Mouse (Mus musculus) urinary bladder, postnatal 25 days (tissue): ENCODE results near the gene Mef2a.

Experiments
- DNase-seq: peaks from one replicate; pipeline ENCODE4 v3.0.0; 2022; ENCODE audit warnings: low spot score

Gene Mef2a

DNA sequence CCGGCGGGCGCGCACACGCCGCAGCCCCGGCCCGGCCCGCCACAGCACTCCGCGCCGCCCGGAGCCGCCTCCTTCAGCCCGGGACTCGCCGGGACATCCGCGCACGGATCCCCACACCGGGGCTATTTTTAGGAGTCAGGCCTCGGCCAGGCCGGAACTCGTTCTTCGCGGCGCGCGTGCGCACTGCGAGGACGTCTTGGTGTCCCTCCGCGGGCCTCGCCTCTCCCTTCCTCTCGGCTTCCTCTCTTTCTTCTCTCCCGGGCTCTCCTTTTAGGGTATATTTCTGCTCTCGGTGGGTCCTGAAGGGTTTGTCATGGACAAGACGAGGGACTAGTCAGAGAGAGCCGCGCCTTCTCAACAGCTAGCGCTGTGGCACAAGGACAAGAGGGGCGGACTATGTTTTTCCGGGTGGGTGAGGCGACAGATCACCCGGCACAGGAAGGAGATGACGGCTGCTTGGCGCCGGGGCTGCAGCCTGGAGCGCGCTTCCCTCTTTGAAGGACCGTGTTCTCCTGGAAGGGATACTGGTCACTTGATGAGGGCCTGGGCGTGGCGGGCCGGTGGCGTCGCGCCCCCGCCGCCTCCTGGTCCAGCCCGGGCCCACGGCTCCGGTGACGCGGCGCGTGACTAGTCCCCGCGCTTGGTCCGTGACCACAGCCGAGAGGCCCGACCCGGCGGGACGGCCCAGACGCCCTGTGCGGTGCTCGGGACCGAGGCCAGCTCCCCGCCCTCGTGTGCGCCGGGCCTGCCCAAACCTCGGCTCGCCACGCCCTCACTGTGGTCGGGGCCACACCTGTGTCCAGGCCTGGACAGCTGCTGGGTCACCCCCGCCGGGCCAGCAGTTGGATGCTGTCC is at the start of gene Mef2a:
Gene Mef2a, minus strand, starts transcription at position 130 of the 855 bp plus-strand sequence.
- DNase-seq: peak; percentile 96

- no peak for DNase-seq
Observed at GRCm38 (mm10) chr7:67421476-67422186, 49.0 kb upstream of the Mef2a start.

DNA sequence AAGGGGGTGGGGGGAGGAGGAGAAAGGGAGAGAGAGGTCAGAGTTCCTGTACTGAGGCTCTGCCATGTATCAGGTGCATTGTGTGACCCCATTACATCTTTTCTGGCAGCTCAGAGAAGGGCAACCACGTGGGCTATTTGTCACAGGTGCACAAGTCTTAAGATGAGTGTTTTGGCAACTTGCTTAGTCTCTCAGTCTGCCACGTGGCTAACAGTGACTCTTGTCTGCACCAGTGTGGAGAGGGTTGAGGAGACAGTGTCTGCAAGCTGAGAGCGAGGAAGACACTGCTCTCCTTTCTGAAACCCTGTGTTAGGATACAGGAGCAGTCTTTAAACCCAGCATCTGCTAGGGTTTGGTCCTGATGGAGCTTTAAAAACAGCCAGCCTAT is 48.4 kb upstream of the Mef2a start:
- no peak for DNase-seq

DNA sequence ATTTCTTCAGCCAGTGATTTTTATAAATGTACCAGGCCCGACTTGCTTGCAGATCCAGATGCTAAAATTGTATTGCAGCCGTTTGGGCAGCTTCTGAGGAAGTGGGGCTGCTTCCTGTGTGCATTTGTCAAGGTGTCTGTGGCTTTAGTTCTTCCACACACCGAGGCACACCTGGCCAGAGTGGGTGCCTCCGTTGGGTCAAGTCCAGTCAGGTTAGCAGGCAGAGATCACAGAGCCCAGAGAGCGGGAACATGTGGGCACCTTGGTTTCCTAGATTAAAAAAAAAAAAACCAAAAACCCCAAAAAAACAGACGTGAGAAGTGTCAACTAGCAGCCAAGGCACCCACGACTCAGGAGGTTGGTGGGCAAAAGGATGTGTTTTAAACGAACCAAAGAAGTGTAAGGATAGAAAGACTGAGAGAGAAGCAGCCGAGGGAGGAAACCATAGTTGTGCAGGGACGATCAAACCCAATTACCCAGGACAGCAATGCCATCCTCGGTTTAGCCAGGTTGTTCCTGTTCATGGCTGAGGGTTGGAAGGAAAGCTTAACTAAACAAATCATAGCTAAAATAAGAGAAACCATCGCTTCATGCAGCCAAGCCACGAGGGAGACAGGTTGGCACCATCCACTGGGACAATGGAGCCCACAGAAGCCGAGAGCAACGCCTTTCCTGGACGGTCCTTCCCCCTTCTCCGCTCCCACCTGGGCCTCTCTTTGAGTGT is 47.1 kb upstream of the Mef2a start:
- no peak for DNase-seq

- DNase-seq: no peak
Observed at GRCm38 (mm10) chr7:67418122-67418521, 45.5 kb upstream of the Mef2a start.

- DNase-seq: no peak
Observed at GRCm38 (mm10) chr7:67414766-67415165, 42.1 kb upstream of the Mef2a start.

DNA sequence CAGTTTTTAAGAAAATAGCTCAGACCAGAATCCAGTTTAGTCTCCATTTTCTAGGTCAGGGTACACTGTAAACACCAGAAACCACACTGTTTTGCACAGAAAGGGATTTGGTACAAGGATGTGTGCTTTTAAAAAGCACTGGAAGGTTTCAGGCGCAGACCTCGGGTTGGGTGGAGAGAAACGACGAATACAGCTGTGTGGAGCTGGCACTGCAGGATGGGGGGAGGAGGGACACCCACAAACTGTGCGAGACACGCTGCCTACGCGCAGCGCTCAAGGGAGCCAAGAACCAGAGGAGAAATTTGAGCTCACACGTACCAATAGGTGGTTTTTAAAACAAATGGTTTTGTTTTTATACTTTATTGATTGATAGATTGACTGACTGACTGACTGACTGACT is 40.0 kb upstream of the Mef2a start:
- DNase-seq: no peak

GRCm38 (mm10) chr7:67407019-67407418 is 34.4 kb upstream of the Mef2a start:
- no peak for DNase-seq

DNA sequence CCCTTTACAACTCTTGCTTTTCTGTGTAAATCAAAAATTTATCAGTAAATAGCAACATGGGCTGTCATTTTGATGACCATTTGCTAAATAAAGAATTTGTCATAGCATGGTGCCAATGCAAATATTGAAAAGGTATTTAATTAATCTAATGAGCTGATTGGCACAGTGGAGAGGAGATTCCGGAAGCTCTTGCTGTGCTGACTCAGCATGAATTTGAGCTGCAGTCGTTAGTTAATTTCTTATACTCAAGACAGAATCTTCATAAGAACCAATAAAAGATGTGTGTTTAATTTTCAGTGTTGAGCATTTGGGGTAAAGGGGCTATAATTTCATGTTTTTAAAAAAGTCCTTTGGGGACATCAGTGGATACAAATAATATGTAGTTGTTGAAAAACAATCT is 31.5 kb upstream of the Mef2a start:
- DNase-seq: no peak

DNA sequence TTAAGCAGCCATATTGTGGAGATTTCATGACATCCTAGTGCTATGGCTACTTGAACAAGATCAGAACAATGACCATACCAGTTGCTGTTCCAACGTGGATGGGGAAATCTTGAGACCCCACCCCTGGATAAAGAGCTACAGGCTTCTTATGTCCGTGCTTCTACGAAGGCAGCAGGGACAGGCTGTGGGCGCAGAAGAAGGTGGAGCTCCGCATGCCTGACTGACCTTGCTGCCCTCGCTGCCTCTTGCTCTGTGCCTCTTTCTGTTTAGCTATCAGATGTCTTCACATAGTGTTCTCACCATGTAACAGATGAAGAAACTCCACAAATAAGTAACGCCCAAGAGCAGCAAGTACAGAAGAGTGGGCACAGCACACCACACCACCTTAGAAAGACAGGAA is 29.7 kb upstream of the Mef2a start:
- DNase-seq: no peak

DNA sequence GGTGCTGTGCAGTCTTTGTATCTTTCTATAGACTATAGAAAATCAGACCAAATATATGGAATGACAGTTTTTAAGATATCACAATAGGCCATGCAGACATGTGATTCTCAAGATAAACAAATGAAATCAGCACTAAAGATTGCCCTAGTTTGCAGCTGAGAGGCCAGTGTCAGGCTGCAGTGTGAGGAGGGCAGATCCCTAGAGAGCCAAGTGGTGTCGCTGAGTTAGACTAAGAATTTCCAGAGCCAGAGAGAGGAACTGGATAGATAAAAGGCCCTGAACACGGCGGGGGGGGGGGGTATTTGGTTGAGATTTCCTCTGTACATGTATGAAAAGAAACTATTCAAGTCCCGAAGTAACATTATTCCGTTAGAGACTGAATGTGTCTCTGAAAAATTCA is 28.7 kb upstream of the Mef2a start:
- no peak for DNase-seq

DNA sequence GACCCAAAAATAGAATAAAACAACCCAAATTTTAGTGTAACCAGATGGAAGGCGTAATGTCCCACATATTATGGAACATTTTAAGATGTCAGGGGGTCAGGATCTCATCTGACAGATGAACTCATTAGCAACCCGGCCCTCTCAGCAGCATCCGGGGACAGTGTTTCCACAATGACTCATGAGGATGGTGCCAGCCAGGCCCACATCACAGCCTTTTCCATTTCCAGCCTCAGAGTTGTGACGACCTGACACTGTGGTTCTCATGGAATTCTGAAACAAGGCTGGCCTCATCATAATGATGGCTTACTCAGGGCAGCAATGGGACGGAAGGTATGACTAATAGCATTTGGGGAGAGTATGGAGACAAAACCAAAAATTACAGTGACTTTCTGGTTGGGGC is 18.1 kb upstream of the Mef2a start:
- DNase-seq: no peak

GRCm38 (mm10) chr7:67390095-67390494 is 17.4 kb upstream of the Mef2a start:
- DNase-seq: no peak

DNA sequence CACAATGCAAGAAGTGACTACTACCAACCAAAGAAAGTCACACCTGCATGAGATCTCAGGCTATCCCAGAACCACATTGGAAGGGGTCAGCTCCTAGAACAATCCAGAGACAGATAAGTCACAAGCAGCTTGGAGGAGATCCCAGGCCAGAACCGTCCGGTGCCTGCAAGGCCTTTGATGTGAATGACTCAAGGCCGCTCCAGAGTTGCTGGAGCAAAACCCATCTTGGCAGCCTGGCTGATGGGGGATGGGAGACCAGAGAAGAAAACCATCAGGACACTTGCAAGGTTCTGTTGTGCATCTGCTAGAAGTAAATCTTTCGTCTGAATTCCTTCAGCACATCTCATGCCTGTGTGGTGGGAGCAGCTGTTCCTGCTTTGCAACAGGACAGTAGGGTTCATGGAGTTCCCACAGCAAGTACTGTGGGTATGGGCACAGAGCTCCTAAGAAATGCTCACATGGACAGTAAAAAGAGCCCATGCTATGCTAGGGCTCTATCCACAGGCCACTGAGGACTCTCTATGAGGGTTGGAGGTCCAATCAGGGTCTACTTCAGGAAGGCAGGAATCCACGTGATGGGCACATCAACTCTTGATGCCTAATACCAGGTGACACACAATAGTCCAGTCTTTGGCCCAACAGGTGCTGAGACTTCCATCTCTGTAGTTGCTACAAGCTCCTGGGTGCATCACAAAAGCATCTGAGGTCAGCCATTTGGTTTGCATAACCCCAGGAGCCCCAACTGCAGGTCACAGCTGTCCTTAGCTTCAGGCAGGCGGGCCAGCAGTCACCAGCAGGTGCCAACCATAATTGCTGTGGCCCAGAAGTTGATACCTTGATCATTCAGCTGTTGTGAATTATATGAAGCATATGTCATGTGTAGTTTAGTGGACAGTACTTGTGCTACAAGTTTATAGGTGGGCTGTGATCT is 12.5 kb upstream of the Mef2a start:
- no peak for DNase-seq

- no peak for DNase-seq
Observed at GRCm38 (mm10) chr7:67380174-67381129, 7.8 kb upstream of the Mef2a start.

- no peak for DNase-seq
Observed at GRCm38 (mm10) chr7:67376796-67377195, 4.1 kb upstream of the Mef2a start.

DNA sequence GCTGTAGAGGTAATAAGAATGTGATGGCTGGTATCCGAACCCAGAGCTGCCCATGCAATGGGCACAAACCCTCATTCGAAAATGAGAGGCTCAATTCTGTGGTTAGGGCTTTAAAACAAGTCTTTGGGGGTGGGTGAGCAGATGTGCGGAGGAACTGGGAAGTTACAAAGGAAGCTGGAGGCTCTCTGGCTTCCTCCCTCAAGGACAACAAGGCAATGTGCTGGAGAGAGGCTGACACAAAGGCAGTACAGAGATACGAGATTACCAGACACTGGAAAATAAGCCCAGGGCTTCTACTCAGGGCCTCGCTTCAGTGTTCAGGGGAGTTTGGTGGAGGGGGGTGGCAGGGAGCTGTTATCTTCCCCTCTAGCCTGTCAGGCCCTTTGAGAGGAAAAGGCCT is 1.3 kb upstream of the Mef2a start:
- no peak for DNase-seq

DNA sequence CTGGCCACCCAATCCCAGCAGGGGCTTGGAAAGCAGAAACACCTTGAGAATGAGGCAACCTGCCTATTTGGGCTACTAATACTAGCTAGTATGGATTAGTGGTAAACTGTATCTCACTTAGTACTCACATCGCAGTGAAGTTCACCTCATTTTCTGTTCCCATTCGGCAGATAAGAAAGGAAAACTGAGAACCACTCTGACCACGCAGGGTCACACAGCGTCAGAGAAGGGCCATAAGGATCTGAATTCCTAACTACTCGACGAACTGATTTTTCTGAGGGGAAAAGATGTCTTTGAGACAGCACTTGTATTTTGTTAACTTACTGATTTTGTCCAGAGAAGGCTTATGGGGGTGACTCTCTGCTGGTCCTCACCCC is 914 bp upstream of the Mef2a start:
- no peak for DNase-seq

DNA sequence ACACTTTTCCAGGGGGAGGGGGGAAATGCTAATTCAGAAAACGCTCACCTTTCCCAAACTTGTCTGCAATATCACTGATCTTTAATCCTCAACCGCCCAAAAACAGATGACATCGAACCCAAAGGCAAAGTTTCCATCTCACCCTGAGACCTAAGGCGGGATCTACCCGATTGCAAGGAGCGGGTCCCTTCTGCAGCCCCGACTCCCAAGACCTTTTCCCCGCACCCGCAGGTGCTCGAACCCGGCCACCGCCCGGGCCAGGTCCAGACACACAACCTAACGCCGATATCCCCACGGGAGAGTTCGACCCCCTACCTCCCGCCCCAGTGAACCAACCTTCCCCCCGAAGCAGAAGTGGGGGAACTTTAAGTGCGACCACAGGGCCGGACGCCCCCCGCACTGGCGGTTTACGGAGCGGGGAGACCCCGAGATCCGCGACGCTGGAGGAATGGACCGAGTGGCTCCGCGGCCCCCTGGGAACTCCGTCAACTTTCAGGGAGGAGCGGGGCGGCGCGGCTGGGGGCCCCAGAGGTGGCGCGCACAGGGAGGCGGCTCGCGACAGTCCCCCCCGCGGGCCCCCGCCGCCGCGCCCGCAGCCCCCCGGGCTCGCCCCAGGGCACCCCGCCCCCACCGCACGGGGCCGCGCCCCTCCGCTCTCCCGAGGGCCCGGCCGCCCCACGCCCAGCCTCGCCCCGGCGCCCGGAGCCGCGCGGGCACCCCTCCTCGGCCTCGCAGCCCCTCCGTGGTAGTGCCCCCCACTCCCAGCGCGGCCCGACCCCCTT is 576 bp downstream of the Mef2a start:
- DNase-seq: peak; percentile 23

DNA sequence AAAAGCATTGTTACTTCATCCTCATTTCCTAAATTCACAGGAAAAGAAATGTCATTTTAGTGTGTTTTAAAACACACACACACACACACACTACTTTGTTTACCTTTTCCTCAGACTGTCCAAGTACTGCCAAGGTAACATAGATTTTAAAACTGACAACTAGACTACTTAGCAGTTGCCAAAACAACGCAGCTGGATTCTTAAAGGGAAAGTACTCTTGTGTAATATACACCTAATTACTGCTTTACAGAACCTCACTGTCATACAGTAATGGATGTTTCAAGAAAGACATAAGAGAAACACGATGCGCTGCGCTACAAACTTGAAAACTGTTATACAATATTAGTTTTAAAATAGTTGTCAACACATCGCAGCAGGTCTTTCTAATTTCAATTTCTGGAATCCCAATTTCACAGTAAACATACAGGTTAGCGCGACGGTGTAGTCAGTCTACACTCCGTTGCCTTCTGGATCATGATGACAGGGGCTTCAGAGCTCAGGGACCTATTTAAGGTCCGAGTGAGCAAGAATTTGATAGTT is 1.2 kb downstream of the Mef2a start:
- no peak for DNase-seq
